Mouse (Mus musculus): ENCODE measurements around the gene Gm49387. TPM values are rescaled to one million over a fixed set of nuclear protein-coding genes. Genes with fewer than 3 reads are reported as not detected.
"Not testable (repeated sequence)": the region's sequence is repeated elsewhere in the genome, so short reads cannot be mapped to it uniquely, and the experiment has no call there.

Gene Gm49387
- total RNA-seq, 4 experiments from 2014 or later: not detected

DNA sequence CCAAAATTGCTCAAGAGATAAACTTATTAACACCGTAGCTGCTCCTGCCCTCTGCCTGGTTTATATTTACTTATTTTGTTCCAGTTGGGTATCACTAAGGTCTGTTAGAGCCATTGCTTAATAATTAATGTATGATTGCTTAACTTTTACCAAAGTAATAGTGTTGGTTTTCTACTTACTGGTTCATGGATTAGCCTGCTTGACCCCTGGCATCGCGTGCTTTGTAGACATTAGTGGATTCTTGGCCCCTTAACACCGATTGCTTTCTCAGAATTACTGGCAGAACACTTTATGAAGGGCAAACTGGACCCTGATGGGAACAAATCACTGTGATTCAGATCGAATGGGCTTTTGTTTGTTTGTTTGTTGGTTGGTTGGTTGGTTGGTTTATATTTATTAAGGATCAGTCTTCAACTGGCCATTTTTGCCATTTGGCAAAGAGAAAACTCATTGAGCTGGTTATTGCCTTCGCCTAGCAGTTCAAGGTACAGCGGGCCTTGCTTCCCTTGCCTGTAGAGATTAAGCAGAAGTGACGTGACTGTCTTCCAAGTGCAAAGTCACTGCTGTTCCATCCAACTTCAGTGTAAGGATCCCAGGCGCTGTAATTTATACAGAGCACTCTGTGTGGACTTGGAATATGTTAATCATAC is 953 bp upstream of the Gm49387 start:
- no peak for DNase-seq (ENCODE audit: low spot score in 2 of 2)

- DNase-seq (ENCODE audit: low spot score in 2 of 2): peak; percentile 84 to 85
These were observed 320 bp upstream of the Gm49387 start, which contains the start of the genes Btd and Hacl1 for GRCm38 (mm10) chr14:31640890-31641505. Gene Btd, plus strand, starts transcription at chr14:31641028. Gene Hacl1, minus strand, starts transcription at chr14:31641286.

- no peak for DNase-seq (ENCODE audit: low spot score in 2 of 2)
These were observed 10.0 kb downstream of the Gm49387 start for GRCm38 (mm10) chr14:31630677-31631076.

DNA sequence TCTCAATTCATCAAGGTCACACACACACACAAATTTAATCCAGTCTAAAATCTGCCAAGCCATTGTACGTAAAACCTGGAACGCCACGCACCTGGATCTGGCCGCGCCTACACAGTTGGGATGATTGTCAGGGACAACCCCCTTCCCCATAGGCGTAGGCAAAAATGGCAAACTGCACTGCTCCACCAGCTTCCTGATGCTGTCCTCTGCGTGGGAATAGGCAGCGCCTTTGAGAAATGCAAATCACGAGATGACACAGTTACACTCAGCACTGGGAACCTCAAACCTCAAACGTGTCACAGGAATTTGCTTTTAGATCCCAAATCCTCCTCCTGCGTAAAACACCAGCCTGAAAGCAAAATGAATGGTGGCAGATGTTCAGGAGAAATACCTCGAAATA is 17.9 kb downstream of the Gm49387 start:
- DNase-seq (ENCODE audit: low spot score in 2 of 2): peak; percentile 23 to 66

DNA sequence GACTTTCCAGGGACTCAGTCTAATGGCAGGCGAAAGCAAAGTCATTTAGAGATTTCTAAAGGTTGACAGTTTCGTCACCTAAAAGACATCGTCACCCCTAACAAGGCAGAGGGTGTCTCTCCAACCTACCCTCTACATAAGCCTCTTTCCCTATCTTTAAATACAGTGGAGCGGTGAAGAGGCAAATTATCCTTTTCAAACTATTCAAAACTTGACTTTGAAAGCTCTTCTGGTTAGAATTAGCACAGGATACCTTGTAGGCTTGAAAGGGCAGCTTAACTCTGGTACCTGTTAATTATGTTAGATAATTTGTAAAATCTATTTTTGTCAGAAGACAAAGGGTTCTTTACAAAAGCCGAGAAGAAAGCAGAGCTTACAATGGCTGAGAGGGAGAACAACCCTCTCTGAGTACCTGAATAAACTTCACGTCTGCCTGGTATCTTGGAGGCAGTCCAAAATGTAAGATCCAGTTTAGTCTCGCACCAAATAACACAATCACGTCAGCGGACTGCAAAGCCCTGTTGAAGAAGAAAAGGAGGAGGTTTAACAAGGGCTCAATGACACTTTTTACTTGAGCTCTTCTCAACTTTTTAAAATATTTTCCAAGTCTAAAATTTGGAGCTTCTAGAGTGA is 20.0 kb downstream of the Gm49387 start:
- no peak for DNase-seq (ENCODE audit: low spot score in 2 of 2)

- DNase-seq (ENCODE audit: low spot score in 2 of 2): no peak
These were observed 22.7 kb downstream of the Gm49387 start for GRCm38 (mm10) chr14:31617997-31618396.

DNA sequence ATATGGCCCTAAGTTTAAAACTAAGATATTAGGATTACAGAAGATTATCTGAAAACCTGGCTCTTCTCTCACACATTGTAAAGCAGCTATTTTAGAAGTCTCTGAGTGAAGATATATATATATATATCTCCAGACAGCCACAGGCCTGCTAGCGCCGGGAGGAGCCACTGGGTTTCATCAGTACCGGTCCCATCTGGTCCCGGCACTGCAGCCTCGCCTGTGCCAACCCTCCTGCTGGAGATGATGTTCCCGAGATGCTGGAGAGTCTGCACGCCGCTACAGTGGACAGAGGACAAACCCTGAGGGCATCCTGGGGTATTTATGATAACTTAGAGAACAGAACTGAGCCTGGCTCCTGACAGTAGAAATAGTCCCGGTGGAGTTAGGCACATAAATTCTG is 23.5 kb downstream of the Gm49387 start:
- peak in 1 of 2 experiments; percentile 38 for DNase-seq (ENCODE audit: low spot score in 2 of 2)

GRCm38 (mm10) chr14:31613671-31614070 is 27.0 kb downstream of the Gm49387 start:
- DNase-seq (ENCODE audit: low spot score in 2 of 2): no peak

GRCm38 (mm10) chr14:31611986-31612385 is 28.7 kb downstream of the Gm49387 start:
- no peak for DNase-seq (ENCODE audit: low spot score in 2 of 2)

DNA sequence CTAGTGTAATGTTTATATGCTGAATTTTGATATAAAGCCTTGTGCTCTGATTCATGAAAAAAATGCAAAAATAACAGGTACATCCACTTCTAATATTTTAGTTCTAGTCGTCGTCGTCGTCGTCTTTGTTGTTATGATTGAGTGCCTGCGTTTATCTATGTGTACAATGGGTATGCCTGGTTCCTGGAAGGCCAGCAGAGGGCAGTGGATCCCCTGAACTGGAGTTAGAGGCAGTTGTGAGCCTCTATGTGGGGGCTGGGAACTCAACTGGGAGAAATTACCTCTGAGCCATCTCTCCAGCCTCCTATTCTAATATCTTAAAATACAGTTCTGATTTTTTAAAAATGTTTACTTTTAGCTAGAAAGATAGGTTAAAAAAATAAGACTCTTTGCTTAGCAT is 35.2 kb downstream of the Gm49387 start:
- DNase-seq (ENCODE audit: low spot score in 2 of 2): no peak

GRCm38 (mm10) chr14:31604916-31605315 is 35.8 kb downstream of the Gm49387 start:
- no peak for DNase-seq (ENCODE audit: low spot score in 2 of 2)

GRCm38 (mm10) chr14:31602616-31602979 is 38.1 kb downstream of the Gm49387 start:
- DNase-seq (ENCODE audit: low spot score in 2 of 2): not testable (repeated sequence)

GRCm38 (mm10) chr14:31601908-31602615 is 38.6 kb downstream of the Gm49387 start:
- DNase-seq (ENCODE audit: low spot score in 2 of 2): no peak

DNA sequence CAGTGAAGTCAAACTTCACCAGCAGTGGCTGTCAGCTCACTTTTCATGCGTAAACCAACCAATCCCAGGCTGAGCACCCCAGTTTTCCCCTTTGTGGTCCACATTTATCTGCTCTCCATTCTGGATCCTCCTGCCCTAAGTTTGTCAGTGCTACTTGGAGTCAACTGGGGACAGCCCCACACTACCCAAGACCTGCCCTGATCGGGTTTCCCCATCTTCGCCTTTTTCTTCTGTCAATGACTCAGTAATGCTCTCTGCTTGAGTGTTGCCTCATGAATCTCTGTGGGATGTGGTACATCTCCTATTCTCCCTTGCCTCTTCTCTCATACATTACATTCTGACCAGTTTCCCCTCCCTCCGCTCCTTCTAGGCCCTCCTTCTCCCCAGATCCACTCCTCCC is 43.2 kb downstream of the Gm49387 start:
- no peak for DNase-seq (ENCODE audit: low spot score in 2 of 2)

DNA sequence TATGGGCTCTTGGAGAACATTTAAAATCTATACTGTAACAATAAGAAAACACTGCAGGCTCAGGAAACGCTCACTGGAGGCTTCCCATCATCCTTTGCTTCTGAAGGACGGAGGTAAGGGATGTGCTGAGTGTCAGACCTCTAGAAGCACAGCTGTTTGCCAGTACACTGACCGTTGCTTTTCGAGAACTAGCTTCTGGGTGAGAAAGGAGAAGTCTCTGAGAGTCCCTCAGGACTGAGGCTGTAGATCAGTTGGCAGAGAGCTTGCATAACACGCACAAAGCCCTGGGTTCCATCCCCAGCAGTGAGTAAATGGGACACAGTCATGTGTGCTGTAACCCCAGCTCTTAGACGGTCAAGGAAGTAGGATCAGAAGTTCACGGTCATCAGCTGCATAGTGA is 44.3 kb downstream of the Gm49387 start:
- no peak for DNase-seq (ENCODE audit: low spot score in 2 of 2)

DNA sequence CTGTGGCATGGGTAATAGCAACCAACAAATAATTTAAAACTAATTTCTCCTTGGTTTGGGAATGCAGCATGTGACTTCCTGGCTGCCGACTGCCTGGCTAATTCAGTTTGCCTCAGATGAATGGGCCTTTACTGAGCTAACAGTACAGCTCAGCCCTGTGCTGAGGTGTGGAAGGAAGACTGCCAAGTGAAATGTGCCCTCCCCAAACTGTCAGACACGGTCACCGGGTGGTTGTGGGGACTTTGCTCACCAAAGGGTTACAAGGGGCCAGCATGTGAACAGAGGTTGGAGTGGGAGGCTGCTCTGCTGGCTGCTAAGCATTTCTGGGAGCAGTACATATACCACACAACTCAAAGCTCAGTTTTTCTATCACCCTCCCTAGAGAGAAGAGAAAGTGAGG is 46.0 kb downstream of the Gm49387 start:
- DNase-seq (ENCODE audit: low spot score in 2 of 2): no peak

DNA sequence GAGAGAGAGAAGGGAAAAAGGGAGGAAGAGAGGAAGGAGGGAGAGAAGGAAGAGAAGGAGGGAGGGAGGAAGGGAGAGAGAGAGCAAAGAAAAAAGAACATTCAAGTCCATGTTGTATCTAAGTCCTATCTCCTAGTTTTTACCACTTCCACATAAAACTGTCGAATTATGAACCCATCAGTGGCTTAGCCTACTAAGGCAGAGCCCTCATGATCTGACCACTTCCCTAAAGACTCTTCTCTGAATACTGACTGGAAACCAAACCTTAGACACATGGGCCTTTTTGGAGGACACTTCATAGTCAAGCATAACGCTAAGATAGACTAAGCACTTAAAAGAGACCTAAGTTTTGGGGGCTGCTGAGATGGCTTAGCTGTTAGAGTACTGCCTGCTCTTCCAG is 47.6 kb downstream of the Gm49387 start:
- no peak for DNase-seq (ENCODE audit: low spot score in 2 of 2)

DNA sequence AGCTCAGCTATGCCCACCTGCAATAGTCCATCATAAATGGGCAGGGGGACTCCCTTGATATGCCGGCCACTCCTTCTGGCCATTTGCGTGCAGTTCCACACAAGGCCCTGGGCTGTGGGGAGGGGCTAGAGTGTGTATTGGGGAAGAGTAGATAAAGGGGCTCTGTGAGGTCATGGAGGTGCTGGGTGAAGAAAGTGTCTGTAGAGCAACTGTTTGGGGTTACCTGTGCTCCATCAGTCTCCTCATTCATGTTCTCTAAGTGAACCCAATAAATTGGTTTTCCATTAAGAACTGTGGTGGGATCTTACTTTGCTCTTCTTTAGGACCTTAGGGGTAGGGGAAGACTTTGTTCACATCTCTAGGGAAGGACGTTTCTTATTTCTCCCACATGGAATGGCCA is 49.4 kb downstream of the Gm49387 start, which contains the start of gene Colq:
Gene Colq, minus strand, starts transcription at position 101 of the 400 bp plus-strand sequence.
- DNase-seq (ENCODE audit: low spot score in 2 of 2): no peak

DNA sequence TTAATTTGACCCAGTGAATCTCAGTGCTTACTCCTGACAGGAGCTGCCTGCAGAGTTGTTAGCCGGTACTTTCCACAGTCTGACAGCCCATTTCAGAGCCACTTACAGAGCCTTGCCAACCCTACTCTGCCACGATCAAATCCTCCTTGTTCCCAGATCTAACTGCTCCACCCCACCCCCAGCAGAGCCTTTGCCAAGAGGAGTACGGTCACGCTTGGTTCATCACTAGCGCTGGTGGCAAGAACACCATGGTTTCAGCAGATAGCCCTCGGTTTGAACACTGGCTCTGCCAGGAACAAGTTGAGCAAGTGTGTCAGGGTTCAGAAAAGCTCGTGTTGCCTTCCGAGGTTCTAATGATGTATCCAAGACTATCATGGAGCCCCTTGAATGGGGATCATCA is 54.2 kb downstream of the Gm49387 start:
- DNase-seq (ENCODE audit: low spot score in 2 of 2): no peak

- DNase-seq (ENCODE audit: low spot score in 2 of 2): no peak
These were observed 57.6 kb downstream of the Gm49387 start for GRCm38 (mm10) chr14:31583082-31583481.

GRCm38 (mm10) chr14:31577966-31578735 is 62.5 kb downstream of the Gm49387 start:
- DNase-seq (ENCODE audit: low spot score in 2 of 2): no peak
